Mouse (Mus musculus) kidney, embryonic 15.5 days (tissue): ENCODE data around the gene Ttc1. TPM values are rescaled to one million over a fixed set of nuclear protein-coding genes. Genes with fewer than 3 reads are reported as not detected.

Experiments
- ATAC-seq: fragments of 200-750 bp; cut with Nextera tagmentation; replicated peaks from 2 replicates; pipeline ENCODE4 v1.8.0; 2017; ENCODE audit warnings: moderate TSS enrichment; ENCODE audit not compliant: low FRiP score
- H3K27ac ChIP-seq: fragments of 300-500 bp; sonication (generic); 2 replicates; pipeline ENCODE4 v1.5.1; 2015; ENCODE audit warnings: mild to moderate bottlenecking, inconsistent platforms
- H3K27me3 ChIP-seq: fragments of 300-500 bp; sonication (generic); 2 replicates; pipeline ENCODE4 v1.6.1; 2015; ENCODE audit warnings: inconsistent platforms
- H3K36me3 ChIP-seq: fragments of 300-500 bp; sonication (generic); 2 replicates; pipeline ENCODE4 v1.6.1; 2015; ENCODE audit warnings: inconsistent platforms
- H3K4me1 ChIP-seq: fragments of 300-500 bp; sonication (generic); 2 replicates; pipeline ENCODE4 v1.6.1; 2015; ENCODE audit warnings: inconsistent platforms
- H3K4me2 ChIP-seq: fragments of 300-500 bp; sonication (generic); 2 replicates; pipeline ENCODE4 v1.6.1; 2015; ENCODE audit warnings: moderate library complexity, mild to moderate bottlenecking, inconsistent platforms
- H3K4me3 ChIP-seq: fragments of 300-500 bp; sonication (generic); replicated peaks from 2 replicates; pipeline ENCODE4 v1.5.1; 2015; ENCODE audit warnings: mild to moderate bottlenecking, inconsistent platforms
- H3K9ac ChIP-seq: fragments of 300-500 bp; sonication (generic); 2 replicates; pipeline ENCODE4 v1.6.1; 2015; ENCODE audit warnings: mild to moderate bottlenecking, inconsistent platforms
- H3K9me3 ChIP-seq: fragments of 300-500 bp; sonication (generic); replicated peaks from 2 replicates; pipeline ENCODE4 v1.6.1; 2016; ENCODE audit warnings: inconsistent platforms
- WGBS: fragments of 180-500 bp; shearing (Covaris S2); methylation state at CpG from one replicate; pipeline ENCODE4 v1.1.7; 2015; ENCODE audit warnings: mixed read lengths; 5-methylcytosine and 5-hydroxymethylcytosine counted together
- polyA plus RNA-seq: library from polyadenylated mRNA; unstranded; fragments of >200 nt; fragmentation: Nextera tagmentation; extraction: Ambion mirVana; gene quantifications from 2 replicates; pipeline ENCODE4 v1.2.1, GENCODE M21; 2015

The Ttc1 gene
- 74.3 and 79.1 TPM in 2 replicates for polyA plus RNA-seq

DNA sequence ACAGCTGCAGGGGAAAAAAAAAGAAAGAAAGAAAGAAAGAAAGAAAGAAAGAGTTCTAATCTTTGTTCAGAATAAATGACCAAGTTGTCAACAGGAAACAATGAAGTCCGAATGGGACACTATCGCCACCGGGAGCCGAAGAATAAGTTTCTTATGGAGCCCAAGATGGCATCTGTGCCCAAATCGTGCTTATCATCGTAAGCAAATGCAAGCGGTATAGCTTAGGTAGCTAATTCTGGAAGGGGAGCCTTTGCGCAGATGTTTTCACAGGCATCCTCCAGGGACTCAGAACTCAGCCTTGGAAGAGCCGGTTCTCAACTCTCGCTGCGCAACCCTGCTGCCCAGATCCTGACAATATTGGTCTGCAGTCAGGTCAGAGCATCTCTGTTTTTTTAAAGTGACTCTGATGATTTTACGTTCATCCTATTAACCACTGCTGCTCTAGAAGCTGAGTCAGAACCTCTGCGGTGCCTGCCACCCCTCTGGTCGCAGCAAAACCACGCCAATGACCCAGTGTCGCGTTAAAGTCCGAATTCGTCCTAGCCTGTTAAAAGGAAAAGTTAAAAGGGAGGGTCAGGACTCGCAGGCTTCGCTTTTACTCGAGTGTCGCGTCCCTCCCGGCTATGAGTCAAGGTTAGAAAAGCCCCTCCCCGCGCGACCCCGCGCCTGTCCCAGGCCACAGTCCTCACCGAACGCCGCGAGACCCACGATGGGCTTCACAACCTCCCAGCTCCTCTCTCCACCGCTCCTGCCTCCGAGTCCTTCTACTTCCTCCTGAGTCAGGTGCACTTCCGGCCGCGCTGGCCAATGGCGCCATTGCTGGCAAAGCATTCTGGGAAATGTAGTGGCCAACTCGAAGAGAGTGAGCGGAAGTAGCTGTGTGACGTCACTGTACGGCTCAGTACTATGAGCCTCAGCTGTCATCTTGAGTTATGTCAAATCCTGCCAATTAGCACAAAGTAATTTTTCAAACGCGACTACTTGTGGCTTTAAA lies at the start of gene Ttc1:
Gene Ttc1 (minus strand): TSS at position 776 of the 994 bp plus-strand sequence.
- WGBS: 4% methylated on average over 47 of the region's 47 CpGs
- Histone ChIP-seq H3K9ac (peak within 1 kb of the TSS; percentile 79), H3K4me3 (peak within 1 kb of the TSS; percentile 80), H3K27me3 (no peaks in the 10 kb centered on the region), H3K9me3 (no peaks in the 10 kb centered on the region), H3K4me2 (peak within 1 kb of the TSS; percentile 87), H3K36me3 (peaks cover 27% of the 10 kb centered on the region), H3K27ac (peak within 1 kb of the TSS; percentile 67), H3K4me1 (peaks cover 10% of the 10 kb centered on the region)
- ATAC-seq: peak; percentile 99

DNA sequence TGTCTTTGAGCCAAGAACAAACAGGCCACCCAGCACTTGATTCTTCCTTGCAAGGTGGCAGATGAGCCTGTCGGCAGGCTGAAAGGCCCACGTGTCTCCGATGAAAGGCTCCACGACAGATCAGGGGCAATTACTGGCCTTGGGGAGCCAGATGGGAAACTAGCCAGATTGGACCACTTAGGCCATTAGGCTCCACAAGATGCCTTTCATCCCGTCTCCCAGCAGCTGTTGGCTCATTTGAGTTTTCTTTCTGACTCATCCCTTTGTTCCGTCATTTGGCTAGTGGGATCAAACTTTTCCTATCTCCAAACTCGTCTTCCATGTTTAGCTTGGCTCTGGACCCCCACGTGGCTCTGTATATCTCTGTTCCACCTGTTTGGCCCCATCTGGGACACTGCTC lies 48.2 kb upstream of the Ttc1 start:
- Histone ChIP-seq H3K36me3 (no peaks in the 10 kb centered on the region), H3K4me2 (no peak overlapping the region), H3K27me3 (no peaks in the 10 kb centered on the region), H3K4me1 (no peaks in the 10 kb centered on the region), H3K9me3 (no peaks in the 10 kb centered on the region), H3K4me3 (no peak overlapping the region), H3K9ac (no peak overlapping the region), H3K27ac (no peak overlapping the region)
- 28% methylated on average over 8 of the region's 8 CpGs for WGBS
- ATAC-seq: no peak

DNA sequence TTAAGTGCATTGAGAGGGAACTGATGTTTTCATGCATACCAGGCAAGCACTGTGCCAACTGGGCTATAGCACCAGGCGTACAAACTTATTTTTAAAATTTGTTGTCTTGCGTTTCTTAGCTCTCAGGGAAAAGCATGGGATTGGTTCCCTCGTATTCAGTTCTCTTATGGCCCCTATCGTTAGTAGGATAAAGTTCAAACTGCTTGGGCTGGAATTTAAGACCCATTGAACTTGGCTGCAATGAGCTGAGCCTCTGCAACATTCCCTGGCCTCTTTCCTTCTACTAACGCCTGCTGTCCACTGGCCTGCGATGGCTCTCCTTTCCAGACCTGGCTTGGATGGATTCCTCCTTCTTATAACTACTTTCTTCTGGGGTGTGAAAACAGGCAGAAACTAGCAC lies 42.6 kb upstream of the Ttc1 start:
- Histone ChIP-seq H3K36me3 (no peaks in the 10 kb centered on the region), H3K4me3 (no peak overlapping the region), H3K4me1 (no peaks in the 10 kb centered on the region), H3K27me3 (no peaks in the 10 kb centered on the region), H3K9me3 (no peaks in the 10 kb centered on the region), H3K27ac (no peak overlapping the region), H3K4me2 (no peak overlapping the region), H3K9ac (no peak overlapping the region)
- ATAC-seq: no peak
- WGBS: 63% methylated on average over 6 of the region's 6 CpGs

DNA sequence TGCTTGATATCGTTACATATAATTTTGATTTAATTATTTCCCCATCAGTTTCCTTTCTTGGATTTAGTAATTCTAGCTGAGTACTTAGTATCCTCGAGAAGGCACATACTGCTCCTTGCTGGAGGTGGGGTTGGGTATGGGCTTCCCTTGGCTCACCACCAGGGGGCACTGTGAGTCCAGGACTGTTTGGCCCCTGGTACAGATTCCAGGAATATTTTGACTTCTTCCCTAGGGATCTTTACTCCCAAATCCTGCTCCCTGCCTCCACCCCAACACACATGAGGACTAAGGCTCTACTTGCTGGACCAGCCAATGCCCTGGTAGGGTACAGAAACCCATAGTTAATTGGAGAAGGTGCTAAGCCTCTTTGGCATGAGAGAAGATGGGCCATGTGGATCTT lies 36.0 kb upstream of the Ttc1 start:
- no peak overlapping the region for H3K4me2 ChIP-seq
- H3K4me1 ChIP-seq: peaks cover 4% of the 10 kb centered on the region
- 13% methylated on average over 2 of the region's 2 CpGs for WGBS
- no peaks in the 10 kb centered on the region for H3K9me3 ChIP-seq
- H3K9ac ChIP-seq: no peak overlapping the region
- no peak overlapping the region for H3K27ac ChIP-seq
- H3K27me3 ChIP-seq: no peaks in the 10 kb centered on the region
- H3K4me3 ChIP-seq: no peak overlapping the region
- H3K36me3 ChIP-seq: no peaks in the 10 kb centered on the region
- peak; percentile 79; the same call in 1 of the 2 replicates for ATAC-seq

DNA sequence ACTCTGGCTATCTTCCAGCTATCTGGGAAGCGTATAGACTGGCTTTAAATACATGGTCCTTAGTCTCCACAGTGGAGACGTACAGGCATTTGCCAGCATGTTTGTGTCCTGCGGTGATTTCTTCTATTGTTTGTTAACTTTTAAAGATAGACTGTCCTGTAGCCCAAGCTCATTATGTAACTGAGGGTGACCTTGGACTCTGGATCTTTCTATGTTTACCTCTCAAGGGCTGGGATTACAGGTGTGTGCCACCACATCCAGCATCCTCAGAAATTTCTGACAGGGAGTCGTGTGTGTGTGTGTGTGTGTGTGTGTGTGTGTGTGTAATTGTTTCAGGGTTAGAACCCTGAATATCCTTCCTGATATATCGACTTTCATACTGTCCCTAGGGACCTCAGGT lies 35.3 kb upstream of the Ttc1 start:
- WGBS: 86% methylated on average over 5 of the region's 5 CpGs
- Histone ChIP-seq H3K4me1 (peaks cover 4% of the 10 kb centered on the region), H3K9me3 (no peaks in the 10 kb centered on the region), H3K4me2 (no peak overlapping the region), H3K4me3 (no peak overlapping the region), H3K36me3 (no peaks in the 10 kb centered on the region), H3K9ac (no peak overlapping the region), H3K27me3 (no peaks in the 10 kb centered on the region), H3K27ac (no peak overlapping the region)
- no peak for ATAC-seq

DNA sequence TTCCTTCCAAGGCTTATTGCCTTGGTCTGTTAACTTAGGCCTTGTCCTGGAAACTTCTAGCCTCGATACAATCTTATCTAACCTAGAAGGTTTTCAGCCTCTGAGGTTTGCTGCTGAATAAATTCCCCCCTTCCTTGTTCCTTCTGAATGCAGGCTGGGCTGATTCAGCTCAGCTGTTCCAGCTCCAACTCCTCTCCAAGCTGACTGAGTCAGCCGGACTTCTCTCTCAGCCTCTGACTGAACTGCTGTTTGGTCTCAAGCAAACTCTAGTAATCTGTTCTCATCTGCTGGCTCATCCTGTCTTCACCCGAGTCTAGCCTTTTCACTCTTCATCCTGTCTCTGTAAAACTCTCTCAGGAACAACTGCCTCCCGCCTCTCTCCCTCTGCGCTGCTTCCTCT lies 31.7 kb upstream of the Ttc1 start:
- 61% methylated on average over 5 of the region's 5 CpGs for WGBS
- Histone ChIP-seq H3K27me3 (peaks cover 16% of the 10 kb centered on the region), H3K4me2 (no peak overlapping the region), H3K4me3 (no peak overlapping the region), H3K4me1 (peaks cover 13% of the 10 kb centered on the region), H3K9ac (no peak overlapping the region), H3K9me3 (no peaks in the 10 kb centered on the region), H3K36me3 (no peaks in the 10 kb centered on the region), H3K27ac (no peak overlapping the region)
- ATAC-seq: no peak

DNA sequence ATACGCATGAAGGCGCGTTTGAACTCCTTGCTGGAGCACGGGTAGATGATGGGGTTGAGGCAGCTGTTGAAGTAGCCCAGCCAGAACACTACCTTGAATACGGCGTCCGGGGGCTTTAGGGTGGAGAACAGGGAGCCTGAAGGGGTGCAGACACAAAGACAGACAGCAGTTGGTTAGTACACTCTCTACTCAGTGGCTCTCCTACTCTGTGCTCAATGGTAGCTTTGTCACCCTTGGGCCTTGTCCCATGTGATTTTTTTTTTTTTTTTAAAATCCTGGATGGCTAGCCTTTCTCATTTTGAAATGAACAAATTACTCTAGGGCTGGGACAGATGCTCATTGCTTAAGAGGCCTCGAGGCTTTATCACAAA lies 28.5 kb upstream of the Ttc1 start:
- H3K36me3 ChIP-seq: no peaks in the 10 kb centered on the region
- WGBS: 20% methylated on average over 8 of the region's 8 CpGs
- H3K9ac ChIP-seq: peak overlapping the region; percentile 29; the same call in 1 of the 2 replicates
- H3K9me3 ChIP-seq: no peaks in the 10 kb centered on the region
- H3K4me3 ChIP-seq: peak overlapping the region; percentile 50
- peak overlapping the region; percentile 90 for H3K4me2 ChIP-seq
- peaks cover 17% of the 10 kb centered on the region for H3K4me1 ChIP-seq
- ATAC-seq: peak; percentile 2; the same call in 1 of the 2 replicates
- no peak overlapping the region for H3K27ac ChIP-seq
- H3K27me3 ChIP-seq: peaks cover 16% of the 10 kb centered on the region

DNA sequence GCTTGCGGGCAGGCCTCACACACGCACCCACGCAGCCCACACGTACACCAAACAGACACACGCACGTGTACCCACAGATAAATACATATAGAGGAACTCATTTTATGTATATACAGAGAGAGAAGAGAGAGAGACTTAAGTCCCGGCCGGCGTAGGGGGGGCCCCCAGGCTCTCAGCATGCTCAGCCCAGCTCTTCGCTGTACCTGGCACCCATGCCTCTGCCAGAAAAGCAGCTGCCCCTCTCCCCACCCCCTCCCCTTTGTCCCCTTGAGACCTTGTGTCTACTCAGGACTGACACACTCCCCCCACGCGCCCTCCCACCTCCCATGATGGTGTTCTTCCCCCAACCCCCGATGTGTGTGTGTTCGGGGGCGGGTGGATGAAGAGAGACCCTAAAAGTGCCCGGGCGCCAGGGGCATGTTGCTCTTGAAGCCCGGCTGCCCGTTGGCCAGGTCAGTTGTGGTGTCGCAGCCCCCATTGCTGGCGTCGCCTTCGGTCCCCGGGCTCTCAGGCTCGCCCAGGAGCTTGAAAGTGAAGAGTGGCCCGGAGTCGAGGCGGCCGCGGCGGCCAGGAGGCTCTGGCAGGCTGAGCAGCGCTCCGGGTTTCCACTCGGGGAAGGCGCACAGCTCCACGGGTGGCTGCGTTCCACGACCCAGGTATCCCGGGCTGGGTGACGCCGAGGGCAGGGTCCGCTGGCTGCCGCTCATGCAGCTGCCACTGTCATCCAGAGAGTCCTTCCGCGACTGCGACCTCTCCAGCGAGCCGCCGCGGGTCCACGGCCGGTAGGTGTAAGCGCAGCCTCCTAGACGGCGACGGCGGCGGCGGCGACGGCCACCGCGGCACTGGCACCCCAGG lies 27.9 kb upstream of the Ttc1 start:
- H3K4me1 ChIP-seq: peaks cover 17% of the 10 kb centered on the region
- ATAC-seq: peak; percentile 54
- peak overlapping the region; percentile 50 for H3K4me3 ChIP-seq
- H3K27me3 ChIP-seq: peaks cover 16% of the 10 kb centered on the region
- H3K9ac ChIP-seq: peak overlapping the region; percentile 29; the same call in 1 of the 2 replicates
- WGBS: 13% methylated on average over 63 of the region's 63 CpGs
- H3K36me3 ChIP-seq: no peaks in the 10 kb centered on the region
- H3K9me3 ChIP-seq: no peaks in the 10 kb centered on the region
- no peak overlapping the region for H3K27ac ChIP-seq
- peak overlapping the region; percentile 90 for H3K4me2 ChIP-seq

DNA sequence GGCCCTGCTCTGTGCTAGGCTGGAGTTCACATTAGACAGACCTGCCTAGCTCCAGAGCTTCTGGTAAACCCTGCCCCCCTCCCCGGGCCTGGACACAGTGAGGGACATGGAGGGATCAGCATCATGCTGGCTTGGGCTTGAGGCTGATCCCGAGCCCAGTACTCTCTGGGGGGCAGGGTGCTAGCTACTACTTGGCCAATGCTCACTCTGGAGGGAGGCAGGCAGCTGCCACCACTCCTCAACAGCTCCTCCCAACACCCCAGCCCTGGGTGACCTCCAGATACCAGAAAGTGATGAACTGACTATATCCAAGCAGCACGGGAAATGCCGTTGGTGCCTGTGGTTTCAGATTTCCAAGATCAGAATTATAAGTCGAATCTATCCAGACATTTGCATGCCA lies 25.9 kb upstream of the Ttc1 start:
- ATAC-seq: peak; percentile 67; the same call in 1 of the 2 replicates
- Histone ChIP-seq H3K9me3 (no peaks in the 10 kb centered on the region), H3K27ac (no peak overlapping the region; the same call in 1 of the 2 replicates), H3K4me1 (peaks cover 17% of the 10 kb centered on the region), H3K4me2 (no peak overlapping the region), H3K27me3 (peaks cover 19% of the 10 kb centered on the region), H3K36me3 (no peaks in the 10 kb centered on the region), H3K4me3 (no peak overlapping the region), H3K9ac (no peak overlapping the region)
- WGBS: 25% methylated on average over 5 of the region's 5 CpGs

DNA sequence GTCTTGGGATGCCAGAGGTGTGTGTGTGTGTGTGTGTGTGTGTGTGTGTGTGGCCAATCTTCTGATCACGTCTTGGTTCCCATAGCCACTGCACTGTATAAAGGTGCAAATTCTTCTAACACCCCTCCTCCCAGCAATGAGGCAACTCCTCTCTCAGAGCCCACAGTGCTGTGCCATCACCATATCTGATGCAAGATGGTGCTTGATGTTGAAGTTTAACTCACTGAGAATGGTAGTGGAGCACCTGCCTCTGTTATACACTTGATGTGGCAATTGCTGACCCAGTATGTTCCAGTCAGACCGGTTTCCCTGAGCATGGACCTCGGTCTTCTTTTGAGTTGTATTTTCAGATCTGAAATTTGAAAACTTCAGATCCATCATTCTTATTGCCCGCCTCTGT lies 22.3 kb upstream of the Ttc1 start:
- Histone ChIP-seq H3K9me3 (no peaks in the 10 kb centered on the region), H3K4me3 (no peak overlapping the region), H3K36me3 (no peaks in the 10 kb centered on the region), H3K27me3 (peaks cover 14% of the 10 kb centered on the region; the same call in 1 of the 2 replicates), H3K27ac (no peak overlapping the region), H3K4me1 (peaks cover 16% of the 10 kb centered on the region), H3K4me2 (no peak overlapping the region), H3K9ac (no peak overlapping the region)
- no peak for ATAC-seq
- WGBS: 81% methylated on average over 4 of the region's 4 CpGs

DNA sequence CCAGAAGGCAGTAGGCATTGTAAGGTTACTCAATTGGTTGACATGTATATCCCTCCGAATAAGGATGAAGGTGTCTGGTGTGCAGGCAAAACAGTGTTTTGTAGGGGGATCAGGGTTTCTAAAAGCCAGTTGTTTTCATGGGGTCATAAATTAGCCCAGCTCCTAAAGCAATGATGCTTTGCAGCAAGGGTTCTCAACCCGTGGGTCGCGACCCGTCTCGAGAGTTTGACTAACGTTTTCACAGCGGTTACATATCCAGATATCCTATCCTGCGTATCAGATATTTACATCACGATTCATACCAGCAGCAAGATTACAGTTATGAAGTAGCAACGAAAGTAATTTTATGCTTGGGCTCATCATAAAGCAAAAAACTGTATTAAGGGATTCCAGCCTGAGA lies 19.9 kb upstream of the Ttc1 start:
- Histone ChIP-seq H3K27ac (no peak overlapping the region), H3K4me1 (peaks cover 8% of the 10 kb centered on the region; the same call in 1 of the 2 replicates), H3K4me2 (peak overlapping the region; percentile 92), H3K36me3 (no peaks in the 10 kb centered on the region), H3K4me3 (peak overlapping the region; percentile 62; the same call in 1 of the 2 replicates), H3K9me3 (no peaks in the 10 kb centered on the region), H3K27me3 (peaks cover 14% of the 10 kb centered on the region; the same call in 1 of the 2 replicates), H3K9ac (no peak overlapping the region)
- ATAC-seq: no peak
- WGBS: 43% methylated on average over 11 of the region's 11 CpGs
